Mouse (Mus musculus) cortical plate, adult 2 months (tissue): Measurements from ENCODE around the gene Map2k4. TPM values are rescaled to one million over a fixed set of nuclear protein-coding genes. Genes with fewer than 3 reads are reported as not detected.

Source experiments
- H3K27ac ChIP-seq: fragments of 200-500 bp; 2 replicates; pipeline ENCODE4 v1.5.1; 2012; ENCODE audit warnings: low read length, control low read depth, inconsistent platforms; ENCODE audit not compliant: insufficient read depth
- H3K4me1 ChIP-seq: fragments of 200-500 bp; 2 replicates; pipeline ENCODE4 v1.6.1; 2011; ENCODE audit warnings: low read length; ENCODE audit not compliant: control insufficient read depth, insufficient read depth
- H3K4me3 ChIP-seq: fragments of 200-500 bp; 2 replicates; pipeline ENCODE4 v1.5.1; 2011; ENCODE audit warnings: mild to moderate bottlenecking, low read length, control low read depth; ENCODE audit not compliant: insufficient read depth
- CTCF ChIP-seq: fragments of 200-500 bp; IDR thresholded peaks from 2 replicates; pipeline ENCODE4 v1.5.1; 2011; ENCODE audit warnings: mild to moderate bottlenecking, control low read depth, low read length; ENCODE audit not compliant: insufficient read depth; ENCODE audit errors: extremely low read depth
- POLR2A ChIP-seq: fragments of 200-500 bp; IDR thresholded peaks from 2 replicates; pipeline ENCODE4 v1.6.1; 2011; ENCODE audit warnings: mild to moderate bottlenecking, low read length, control low read depth; ENCODE audit not compliant: insufficient read depth; ENCODE audit errors: extremely low read depth
- polyA plus RNA-seq: library from polyadenylated mRNA; depleted of rRNA; stranded (reverse); fragments of >200 nt; gene quantifications from 2 replicates; pipeline ENCODE4 v1.2.3, GENCODE M21; 2012

Gene Map2k4
- polyA plus RNA-seq, 1 experiment: 130 TPM

DNA sequence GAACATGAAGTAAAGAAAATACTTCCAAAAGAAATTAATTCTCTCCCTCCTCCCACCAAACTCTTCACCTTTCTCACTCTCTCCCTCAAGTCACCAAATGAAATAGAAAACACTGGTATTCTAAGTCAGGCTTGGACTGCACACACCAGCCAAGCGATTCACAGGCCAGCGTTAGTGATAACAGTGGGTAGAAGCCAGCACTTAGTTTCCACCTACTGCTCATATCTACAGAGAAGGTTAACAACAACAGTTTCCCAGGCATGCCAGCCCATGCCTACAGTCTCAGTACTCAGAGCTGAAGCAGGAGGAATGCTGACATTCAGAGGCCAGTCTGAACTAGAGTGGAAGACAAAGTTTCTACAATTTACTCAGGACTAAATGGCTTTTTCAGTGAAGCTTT, 34.5 kb downstream of the Map2k4 start:
- peaks cover 2% of the 10 kb centered on the region; the same call in 1 of the 2 replicates for H3K4me1 ChIP-seq
- no peak overlapping the region for H3K27ac ChIP-seq
- no peak overlapping the region for H3K4me3 ChIP-seq
- TF ChIP-seq CTCF (no peak), POLR2A (no peak)

DNA sequence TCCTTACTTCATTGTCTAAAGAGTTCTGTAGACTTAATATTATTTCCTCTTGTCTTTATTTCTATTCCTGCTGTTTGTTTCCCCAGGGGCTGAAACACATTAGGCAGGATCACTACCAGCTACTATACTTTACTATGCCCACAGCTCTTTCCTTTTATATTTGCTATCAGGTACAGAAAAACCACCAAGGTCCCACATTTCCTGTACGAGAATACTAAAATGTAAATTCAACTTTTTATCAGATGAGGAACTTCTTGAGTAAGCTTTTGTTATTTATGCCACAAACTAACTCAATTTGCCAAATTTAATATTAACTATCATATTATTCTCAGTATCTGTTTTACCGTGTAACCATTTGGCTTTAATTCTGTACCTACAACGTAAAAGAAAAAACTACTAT, 37.6 kb downstream of the Map2k4 start:
- no peak overlapping the region for H3K27ac ChIP-seq
- peaks cover 6% of the 10 kb centered on the region for H3K4me1 ChIP-seq
- TF ChIP-seq POLR2A: no peak
- no peak overlapping the region for H3K4me3 ChIP-seq

DNA sequence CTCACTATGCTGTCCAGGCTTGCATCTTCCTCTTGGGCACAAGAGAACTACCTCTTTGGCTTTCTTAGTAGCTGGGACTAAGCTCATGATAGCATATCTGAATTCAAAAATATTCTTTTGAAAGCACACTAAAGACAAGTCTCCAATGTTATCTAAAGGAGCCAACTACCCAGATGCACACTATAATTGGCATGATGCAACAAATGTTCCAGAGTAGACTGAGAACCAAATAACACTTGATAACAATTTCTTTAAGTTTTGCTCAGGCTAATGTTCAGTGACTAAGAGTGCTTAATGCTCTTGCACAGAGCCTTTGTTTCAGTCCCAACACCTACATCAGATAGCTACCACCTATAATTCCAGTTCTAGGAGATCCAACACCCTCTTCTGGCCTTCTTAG, 40.7 kb downstream of the Map2k4 start:
- Histone ChIP-seq H3K4me1 (peaks cover 9% of the 10 kb centered on the region), H3K27ac (no peak overlapping the region), H3K4me3 (no peak overlapping the region)
- TF ChIP-seq CTCF (no peak), POLR2A (no peak)

DNA sequence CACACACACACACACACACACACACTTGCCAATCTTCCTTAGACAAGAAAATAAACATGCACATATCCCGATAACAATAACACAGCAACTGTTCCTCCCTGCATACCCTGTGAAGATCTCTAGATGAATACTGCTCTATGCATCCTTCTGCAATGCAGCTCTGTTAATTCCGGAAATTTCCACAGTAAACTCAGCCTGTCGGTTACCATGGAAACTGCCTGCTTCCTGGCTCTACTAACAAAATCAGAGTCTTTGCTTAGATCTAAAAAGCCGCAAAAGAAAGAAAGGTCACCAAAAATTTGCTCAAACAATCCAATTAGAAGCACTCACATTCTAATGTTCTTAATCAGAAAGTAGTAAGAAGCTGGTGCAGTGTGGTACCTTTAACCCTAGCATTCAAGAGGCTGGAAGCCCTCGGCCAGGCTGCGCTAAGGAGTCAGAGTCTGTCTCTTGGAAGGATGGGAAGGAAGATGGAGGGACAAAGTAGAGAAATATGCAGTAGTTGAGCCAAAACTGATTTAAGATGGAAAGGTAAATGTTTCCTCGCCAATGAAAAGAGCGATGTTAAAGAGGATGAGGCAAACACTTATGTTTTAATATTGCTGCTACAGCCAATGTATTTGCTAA, 42.3 kb downstream of the Map2k4 start:
- H3K27ac ChIP-seq: peak overlapping the region; percentile 91
- peak overlapping the region; percentile 37; the same call in 1 of the 2 replicates for H3K4me3 ChIP-seq
- TF ChIP-seq POLR2A: no peak
- TF ChIP-seq CTCF: no peak
- H3K4me1 ChIP-seq: peaks cover 13% of the 10 kb centered on the region

DNA sequence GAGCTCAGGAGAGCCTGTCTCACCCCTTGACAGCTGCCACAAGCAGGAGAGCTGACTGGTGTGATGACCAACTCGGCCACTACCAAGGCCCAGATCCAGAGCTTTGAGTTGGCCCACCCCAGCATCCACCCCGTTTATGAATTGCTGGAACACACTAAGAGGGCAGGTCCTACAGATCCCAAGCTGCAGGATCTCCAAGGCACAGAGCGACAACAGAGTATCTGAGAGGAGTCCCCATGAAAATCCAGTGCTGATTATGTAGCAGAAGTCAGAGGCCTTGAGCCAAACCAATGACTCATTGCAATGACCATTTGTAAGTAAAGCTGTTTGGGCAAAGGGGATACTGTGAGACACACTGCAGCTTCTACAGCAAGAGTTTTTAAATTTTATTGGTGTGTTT, 44.2 kb downstream of the Map2k4 start:
- H3K4me3 ChIP-seq: no peak overlapping the region
- H3K4me1 ChIP-seq: peaks cover 13% of the 10 kb centered on the region
- TF ChIP-seq POLR2A (no peak), CTCF (no peak)
- no peak overlapping the region for H3K27ac ChIP-seq

DNA sequence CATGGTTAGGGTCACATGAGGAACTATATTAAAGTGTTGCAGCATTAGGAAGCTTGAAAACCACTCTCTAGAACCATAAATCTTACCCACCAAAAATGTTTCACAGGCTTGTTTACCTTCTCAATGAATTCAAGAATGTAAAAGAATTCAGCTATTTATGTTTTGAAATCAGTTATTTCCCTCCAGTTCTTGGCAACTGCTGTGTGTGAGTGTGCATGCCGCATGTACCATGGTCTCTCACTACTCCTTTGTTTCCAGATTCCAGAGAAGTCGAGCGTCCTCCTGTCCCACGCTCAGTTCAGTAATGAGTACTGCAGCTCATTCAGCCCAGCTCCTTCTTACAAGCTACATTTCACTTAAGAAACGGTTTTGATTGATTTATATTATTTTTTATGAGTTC, 47.3 kb downstream of the Map2k4 start:
- H3K4me3 ChIP-seq: no peak overlapping the region
- no peak for TF ChIP-seq POLR2A
- TF ChIP-seq CTCF: no peak
- peaks cover 10% of the 10 kb centered on the region for H3K4me1 ChIP-seq
- no peak overlapping the region for H3K27ac ChIP-seq

DNA sequence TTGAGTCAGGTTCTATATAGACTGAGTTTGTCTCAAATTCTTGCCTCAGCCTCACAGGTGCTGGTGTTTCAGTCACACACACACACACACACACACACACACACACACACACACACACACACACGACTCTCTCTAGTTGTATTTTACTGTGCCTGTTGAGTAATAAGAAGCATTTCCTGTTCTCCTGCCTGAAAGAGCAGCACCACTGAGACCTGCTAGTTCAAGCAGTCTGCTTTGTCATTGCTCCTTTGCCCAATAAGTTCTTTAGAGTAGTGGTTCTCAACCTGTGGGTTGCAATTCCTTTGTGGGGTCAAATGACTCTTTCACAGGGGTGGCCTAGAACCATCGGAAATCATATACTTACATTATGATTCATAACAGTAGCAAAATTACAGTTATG, 47.7 kb downstream of the Map2k4 start:
- Histone ChIP-seq H3K27ac (no peak overlapping the region), H3K4me1 (peaks cover 10% of the 10 kb centered on the region)

DNA sequence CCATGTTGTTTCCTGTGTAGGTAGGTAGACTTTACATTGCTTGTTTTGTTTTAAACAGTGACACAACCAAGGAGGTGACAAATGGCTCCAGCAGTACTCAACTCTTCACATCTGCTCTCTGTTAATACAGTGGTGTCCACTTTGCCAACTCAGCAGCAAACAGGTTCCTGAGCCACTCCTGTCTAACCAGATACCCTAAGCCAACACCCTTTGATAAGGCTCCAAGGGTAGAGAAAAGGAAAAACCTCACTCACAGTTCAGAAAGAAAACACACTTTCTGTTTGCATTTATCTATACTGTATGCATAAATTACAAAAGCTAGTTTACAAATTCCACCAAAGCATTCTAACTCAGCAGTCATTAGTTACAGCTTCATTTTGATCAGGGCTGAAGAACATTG, 48.2 kb downstream of the Map2k4 start:
- no peak for TF ChIP-seq CTCF
- Histone ChIP-seq H3K4me3 (no peak overlapping the region), H3K27ac (no peak overlapping the region), H3K4me1 (peaks cover 10% of the 10 kb centered on the region)

More for the DNA sequence above, 47.7 kb downstream of the Map2k4 start:
- H3K4me3 ChIP-seq: no peak overlapping the region
- TF ChIP-seq POLR2A: no peak
- TF ChIP-seq CTCF: no peak

DNA sequence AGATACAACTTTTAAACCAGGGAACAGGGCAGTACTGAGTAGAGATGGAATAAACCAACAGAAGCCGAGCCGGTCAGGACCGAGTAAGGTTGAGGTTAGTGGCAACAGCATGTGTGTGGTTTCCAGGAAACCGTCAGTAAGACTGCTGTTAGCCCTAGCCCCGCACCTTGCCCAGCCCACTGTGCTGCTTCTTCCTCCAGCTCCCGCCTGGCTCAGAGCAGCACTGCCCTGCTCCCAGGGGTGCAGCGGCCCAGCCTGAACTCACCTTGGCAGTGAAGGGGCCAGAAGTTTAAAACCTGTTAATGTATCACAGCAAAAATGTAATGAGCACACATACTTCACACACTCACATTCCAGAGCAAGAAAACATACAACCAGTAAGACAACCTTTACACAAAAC, 53.4 kb downstream of the Map2k4 start:
- Histone ChIP-seq H3K4me3 (no peak overlapping the region), H3K27ac (no peak overlapping the region), H3K4me1 (peaks cover 8% of the 10 kb centered on the region)
- no peak for TF ChIP-seq POLR2A
- TF ChIP-seq CTCF: no peak

DNA sequence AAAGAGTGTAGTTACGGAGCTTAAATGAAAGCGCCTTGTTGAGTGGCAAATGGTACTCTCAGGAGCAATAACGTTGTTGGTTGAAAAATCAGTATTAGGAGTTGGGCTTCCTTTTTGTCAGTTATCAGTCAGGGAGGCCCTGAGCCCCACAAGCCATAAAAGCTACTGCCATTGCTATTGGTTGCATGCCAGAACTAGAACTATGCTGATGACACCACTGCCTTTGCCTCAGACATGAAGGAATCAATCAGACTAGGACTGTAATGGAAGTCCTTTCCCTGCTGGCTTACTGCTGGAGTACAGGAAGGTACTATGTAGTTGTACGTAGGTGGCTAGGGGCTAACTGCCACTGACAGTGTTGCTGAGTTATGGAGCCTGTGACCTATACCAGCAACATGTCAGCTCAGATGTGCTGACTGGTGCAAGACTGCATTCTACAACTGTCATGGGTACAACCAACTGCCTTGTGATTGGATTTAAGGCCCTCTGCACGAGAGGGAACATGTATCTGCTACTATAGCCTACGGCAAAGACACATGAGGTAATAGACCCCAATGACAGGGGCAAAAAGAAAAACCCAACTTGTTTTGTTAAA, 58.4 kb downstream of the Map2k4 start:
- TF ChIP-seq POLR2A (no peak), CTCF (no peak)
- Histone ChIP-seq H3K27ac (no peak overlapping the region), H3K4me3 (no peak overlapping the region), H3K4me1 (peaks cover 7% of the 10 kb centered on the region)

DNA sequence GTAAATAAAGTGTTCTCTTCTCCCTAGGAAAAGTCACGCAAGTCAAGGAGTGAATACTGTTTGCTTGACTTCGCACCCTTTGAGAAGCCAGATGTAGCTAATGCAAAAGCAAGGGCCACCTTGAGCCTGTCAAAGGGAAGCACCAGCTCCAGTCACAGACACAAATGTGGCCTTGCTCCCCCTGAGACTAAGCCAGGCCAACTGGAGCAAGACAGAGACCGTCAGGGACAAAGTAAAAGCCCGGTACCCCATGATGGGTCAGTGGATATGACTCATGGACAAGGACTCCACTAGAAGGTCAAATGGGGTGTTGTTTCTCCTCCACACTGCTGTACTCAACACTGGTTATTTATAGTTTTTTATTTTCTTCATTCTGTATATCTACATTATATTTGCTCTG, 59.2 kb downstream of the Map2k4 start:
- no peak overlapping the region for H3K4me3 ChIP-seq
- peaks cover 6% of the 10 kb centered on the region; the same call in 1 of the 2 replicates for H3K4me1 ChIP-seq
- TF ChIP-seq CTCF (no peak), POLR2A (no peak)
- no peak overlapping the region for H3K27ac ChIP-seq

DNA sequence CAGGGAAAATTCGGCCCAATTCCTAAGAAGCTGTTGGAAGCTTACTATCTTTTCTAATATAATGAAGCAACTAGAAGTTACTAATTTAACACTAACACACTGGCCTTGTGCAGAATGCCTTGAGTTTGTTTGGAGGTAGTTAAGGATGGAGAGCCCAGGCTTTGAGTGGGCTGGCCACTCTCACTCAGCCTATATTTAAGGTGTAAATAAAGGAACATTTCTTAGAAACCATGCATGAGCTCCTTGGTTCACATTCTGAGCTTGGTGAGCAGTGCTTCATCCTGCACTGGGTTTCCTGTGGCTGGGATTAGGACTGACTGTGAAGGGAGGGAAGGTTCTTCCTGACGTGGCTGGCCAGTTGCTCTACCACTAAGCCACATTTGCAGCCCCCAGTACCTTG, 64.4 kb downstream of the Map2k4 start:
- Histone ChIP-seq H3K27ac (no peak overlapping the region), H3K4me1 (peaks cover 4% of the 10 kb centered on the region; the same call in 1 of the 2 replicates), H3K4me3 (no peak overlapping the region)
- TF ChIP-seq POLR2A (no peak), CTCF (no peak)
